Mouse (Mus musculus) bone marrow, adult 2 months (tissue): ENCODE measurements around the gene Gas7.

ENCODE experiments used
- CTCF ChIP-seq: fragments of 200-500 bp; IDR thresholded peaks from 2 replicates; pipeline ENCODE4 v1.5.1; 2011; ENCODE audit warnings: low read length, control low read depth; ENCODE audit not compliant: control insufficient read depth, insufficient read depth
- POLR2A ChIP-seq: fragments of 200-500 bp; IDR thresholded peaks from 2 replicates; pipeline ENCODE4 v1.6.1; 2011; ENCODE audit warnings: low read depth, mild to moderate bottlenecking, control low read depth, low read length, borderline replicate concordance; ENCODE audit not compliant: control insufficient read depth

DNA sequence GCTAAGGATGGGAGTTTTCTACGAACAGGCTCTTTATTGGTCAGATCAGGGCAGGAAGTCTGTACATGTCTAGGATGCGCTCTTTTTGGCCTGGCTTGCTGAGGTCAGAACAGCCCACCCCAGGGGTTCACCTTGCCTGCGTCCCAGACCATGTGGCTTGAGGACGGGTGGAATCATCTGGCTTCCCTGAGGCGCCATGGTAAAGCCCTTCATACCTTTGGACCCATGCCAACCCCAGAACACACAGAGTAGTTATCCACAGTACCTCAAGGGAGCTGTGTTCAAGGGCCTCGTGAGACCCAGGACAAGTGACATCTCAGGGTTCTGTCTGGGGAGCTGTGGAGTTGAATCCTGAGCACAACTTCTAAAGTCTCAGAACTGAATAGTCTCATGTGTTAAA, 196.5 kb downstream of the Gas7 start:
- no peak for TF ChIP-seq CTCF
- no peak for TF ChIP-seq POLR2A
